Mouse (Mus musculus) macrophage (primary cell): Measurements from ENCODE around the gene Kif1b. TPM values are rescaled to one million over a fixed set of nuclear protein-coding genes. Genes with fewer than 3 reads are reported as not detected.
A peak's percentile ranks its signal among the peaks of the same experiment; 100 is the strongest.
"Not testable (repeated sequence)": the region's sequence is repeated elsewhere in the genome, so short reads cannot be mapped to it uniquely, and the experiment has no call there.

Source experiments
- H3K27ac ChIP-seq: fragments of 350-480 bp; formaldehyde crosslinking; 2 replicates; pipeline ENCODE4 v1.9.0; 2021
- H3K36me3 ChIP-seq: fragments of 350-480 bp; formaldehyde crosslinking; 2 replicates; pipeline ENCODE4 v1.9.0; 2021; ENCODE audit errors: inconsistent target
- H3K4me3 ChIP-seq: fragments of 350-480 bp; formaldehyde crosslinking; 2 replicates; pipeline ENCODE4 v1.9.0; 2021; ENCODE audit errors: inconsistent target
- H3K79me2 ChIP-seq: fragments of 350-480 bp; formaldehyde crosslinking; 2 replicates; pipeline ENCODE4 v1.9.0; 2021; ENCODE audit errors: inconsistent target
- WGBS: methylation state at CpG from one replicate; pipeline ENCODE4 v1.1.7; 2026; ENCODE audit warnings: inconsistent platforms; ENCODE audit not compliant: missing documents; 5-methylcytosine and 5-hydroxymethylcytosine counted together
- polyA plus RNA-seq: library from polyadenylated mRNA; stranded (reverse); fragments of 250-400 nt; gene quantifications from 3 replicates; pipeline ENCODE4 v1.2.4, GENCODE M21; 2018; ENCODE audit warnings: inconsistent platforms

Kif1b gene
- polyA plus RNA-seq, 1 experiment from 2014 or later = 26.9 TPM

GRCm38 (mm10) chr4:149170394-149170931 is 137.0 kb downstream of the Kif1b start:
- Histone ChIP-seq H3K4me3 (no peak overlapping the region), H3K27ac (peak overlapping the region; percentile 83), H3K36me3 (no peaks in the 10 kb centered on the region), H3K79me2 (peaks cover 7% of the 10 kb centered on the region)
- WGBS = 18% methylated on average over 7 of the region's 7 CpGs

- Histone ChIP-seq H3K79me2 (peaks cover 13% of the 10 kb centered on the region), H3K27ac (peak overlapping the region; percentile 83)
- WGBS = 91% methylated on average over 7 of the region's 8 CpGs
- H3K4me3 ChIP-seq, H3K36me3 ChIP-seq: not testable (repeated sequence)
Measured at GRCm38 (mm10) chr4:149169926-149170325, 137.6 kb downstream of the Kif1b start.

- Histone ChIP-seq H3K79me2 (peaks cover 32% of the 10 kb centered on the region), H3K4me3 (peak overlapping the region; percentile 79; the same call in 1 of the 2 replicates), H3K27ac (peak overlapping the region; percentile 95), H3K36me3 (peaks cover 10% of the 10 kb centered on the region; the same call in 1 of the 2 replicates)
- WGBS = 54% methylated on average over 2 of the region's 2 CpGs
Measured at GRCm38 (mm10) chr4:149168016-149168415, 139.5 kb downstream of the Kif1b start.

GRCm38 (mm10) chr4:149166957-149167611 is 140.4 kb downstream of the Kif1b start:
- Histone ChIP-seq H3K27ac (peak overlapping the region; percentile 95), H3K79me2 (peaks cover 41% of the 10 kb centered on the region), H3K4me3 (peak overlapping the region; percentile 79), H3K36me3 (peaks cover 20% of the 10 kb centered on the region; the same call in 1 of the 2 replicates)
- whole genome bisulfite sequencing = under 1% methylated on average over 21 of the region's 27 CpGs

GRCm38 (mm10) chr4:149166215-149166946 is 141.1 kb downstream of the Kif1b start, which contains the start of gene Pgd:
Gene Pgd, minus strand, starts transcription at chr4:149166771.
- H3K79me2 ChIP-seq = peaks cover 48% of the 10 kb centered on the region
- peak within 1 kb of the TSS; percentile 79 for H3K4me3 ChIP-seq
- 1% methylated on average over 58 of the region's 59 CpGs for WGBS
- peaks cover 27% of the 10 kb centered on the region; the same call in 1 of the 2 replicates for H3K36me3 ChIP-seq
- peak within 1 kb of the TSS; percentile 95 for H3K27ac ChIP-seq

- Histone ChIP-seq H3K27ac (no peak overlapping the region), H3K36me3 (peaks cover 44% of the 10 kb centered on the region; the same call in 1 of the 2 replicates), H3K79me2 (peaks cover 71% of the 10 kb centered on the region), H3K4me3 (no peak overlapping the region)
- 42% methylated on average over 3 of the region's 5 CpGs for whole genome bisulfite sequencing
Measured at GRCm38 (mm10) chr4:149164150-149164549, 143.3 kb downstream of the Kif1b start.

GRCm38 (mm10) chr4:149163196-149163595 is 144.3 kb downstream of the Kif1b start:
- Histone ChIP-seq H3K27ac (no peak overlapping the region), H3K36me3 (peaks cover 53% of the 10 kb centered on the region; the same call in 1 of the 2 replicates), H3K79me2 (peaks cover 80% of the 10 kb centered on the region), H3K4me3 (no peak overlapping the region)
- WGBS = 75% methylated on average over 1 of the region's 1 CpGs

GRCm38 (mm10) chr4:149161166-149161565 is 146.3 kb downstream of the Kif1b start:
- Histone ChIP-seq H3K36me3 (peaks cover 74% of the 10 kb centered on the region), H3K4me3 (no peak overlapping the region)
- 40% methylated on average over 6 of the region's 6 CpGs for WGBS

GRCm38 (mm10) chr4:149159891-149160290 is 147.6 kb downstream of the Kif1b start:
- H3K79me2 ChIP-seq = peaks cover 73% of the 10 kb centered on the region
- peaks cover 77% of the 10 kb centered on the region for H3K36me3 ChIP-seq
- H3K27ac ChIP-seq = no peak overlapping the region
- H3K4me3 ChIP-seq = no peak overlapping the region
- WGBS = 72% methylated on average over 13 of the region's 13 CpGs

More at GRCm38 (mm10) chr4:149161166-149161565, 146.3 kb downstream of the Kif1b start:
- Histone ChIP-seq H3K79me2 (peaks cover 84% of the 10 kb centered on the region), H3K27ac (no peak overlapping the region)

GRCm38 (mm10) chr4:149159203-149159602 is 148.3 kb downstream of the Kif1b start:
- H3K27ac ChIP-seq = 0 out of 2 replicates have a peak overlapping the region, but pooled peaks have one; percentile 10
- peaks cover 73% of the 10 kb centered on the region for H3K79me2 ChIP-seq
- H3K4me3 ChIP-seq = no peak overlapping the region
- 100% methylated on average over 2 of the region's 2 CpGs for WGBS
- H3K36me3 ChIP-seq = peaks cover 79% of the 10 kb centered on the region

- Histone ChIP-seq H3K4me3 (no peak overlapping the region), H3K79me2 (peaks cover 67% of the 10 kb centered on the region), H3K27ac (no peak overlapping the region), H3K36me3 (peaks cover 86% of the 10 kb centered on the region)
- 90% methylated on average over 7 of the region's 8 CpGs for WGBS
Measured at GRCm38 (mm10) chr4:149157415-149157973, 150.0 kb downstream of the Kif1b start.

- Histone ChIP-seq H3K79me2 (peaks cover 49% of the 10 kb centered on the region), H3K36me3 (peaks cover 80% of the 10 kb centered on the region), H3K4me3 (no peak overlapping the region), H3K27ac (peak overlapping the region; percentile 51)
- 1% methylated on average over 6 of the region's 6 CpGs for WGBS
Measured at GRCm38 (mm10) chr4:149155711-149156110, 151.8 kb downstream of the Kif1b start.

- H3K4me3 ChIP-seq = no peak overlapping the region
- peak overlapping the region; percentile 51 for H3K27ac ChIP-seq
- H3K36me3 ChIP-seq = peaks cover 79% of the 10 kb centered on the region
- peaks cover 40% of the 10 kb centered on the region; the same call in 1 of the 2 replicates for H3K79me2 ChIP-seq
- WGBS = 96% methylated on average over 7 of the region's 7 CpGs
Measured at GRCm38 (mm10) chr4:149154859-149155258, 152.6 kb downstream of the Kif1b start.

- peaks cover 44% of the 10 kb centered on the region for H3K36me3 ChIP-seq
Measured at GRCm38 (mm10) chr4:149150721-149151120, 156.8 kb downstream of the Kif1b start.

More at GRCm38 (mm10) chr4:149150721-149151120, 156.8 kb downstream of the Kif1b start:
- Histone ChIP-seq H3K27ac (no peak overlapping the region), H3K4me3 (no peak overlapping the region), H3K79me2 (peaks cover 19% of the 10 kb centered on the region; the same call in 1 of the 2 replicates)
- WGBS = 93% methylated on average over 11 of the region's 11 CpGs
